Mouse (Mus musculus) MEL (cell line): ENCODE results near the gene Jarid2. TPM values are rescaled to one million over a fixed set of nuclear protein-coding genes. Genes with fewer than 3 reads are reported as not detected.
A peak's percentile ranks its signal among the peaks of the same experiment; 100 is the strongest.

Experiments
- DNase-seq: peaks from one replicate; pipeline ENCODE4 v3.0.0; 2011; ENCODE audit warnings: low read depth, low spot score
- H3K27ac ChIP-seq: 2 replicates; pipeline ENCODE4 v1.5.1; 2012; ENCODE audit warnings: low read depth, mild to moderate bottlenecking, control low read depth, low read length, moderate library complexity; ENCODE audit not compliant: control insufficient read depth
- H3K27me3 ChIP-seq, 2 experiments: fragments of 150-350 bp in 1 of 2; sonication (generic) in 1 of 2; 2 replicates each; pipeline ENCODE4 v1.6.1; 2012; ENCODE audit warnings: low read length in 2 of 2, mild to moderate bottlenecking in 2 of 2, improper control_type of control experiment in 1 of 2, moderate library complexity in 1 of 2; ENCODE audit not compliant: insufficient read depth in 2 of 2, control insufficient read depth in 1 of 2
- H3K36me3 ChIP-seq, 2 experiments: 2 replicates each; pipeline ENCODE4 v1.6.1; 2012 to 2014; ENCODE audit warnings: low read length in 2 of 2, improper control_type of control experiment in 1 of 2, inconsistent platforms in 1 of 2, mild to moderate bottlenecking in 1 of 2; ENCODE audit not compliant: insufficient read depth in 2 of 2, control insufficient read depth in 1 of 2
- H3K4me1 ChIP-seq, 2 experiments: fragments of 150-350 bp in 1 of 2; sonication (generic) in 1 of 2; 2 replicates each; pipeline ENCODE4 v1.6.1; 2012; ENCODE audit warnings: low read length in 2 of 2, improper control_type of control experiment in 1 of 2, mild to moderate bottlenecking in 1 of 2; ENCODE audit not compliant: insufficient read depth in 2 of 2, control insufficient read depth in 1 of 2
- H3K4me3 ChIP-seq, 2 experiments: fragments of 150-350 bp in 1 of 2; sonication (generic) in 1 of 2; 2 replicates each; pipeline ENCODE4 v1.5.1; 2012; ENCODE audit warnings: low read depth in 2 of 2, low read length in 2 of 2, mild to moderate bottlenecking in 2 of 2, moderate library complexity in 2 of 2, control low read depth in 1 of 2, improper control_type of control experiment in 1 of 2; ENCODE audit not compliant: control insufficient read depth in 1 of 2, insufficient read depth in 1 of 2
- H3K79me2 ChIP-seq: 2 replicates; pipeline ENCODE4 v1.6.1; 2012; ENCODE audit warnings: mild to moderate bottlenecking, low read length, moderate library complexity; ENCODE audit not compliant: control insufficient read depth, poor library complexity, insufficient read depth
- H3K9ac ChIP-seq: 2 replicates; pipeline ENCODE4 v1.6.1; 2012; ENCODE audit warnings: low read depth, mild to moderate bottlenecking, control low read depth, low read length, moderate library complexity; ENCODE audit not compliant: control insufficient read depth, poor library complexity, severe bottlenecking
- H3K9me3 ChIP-seq: fragments of 150-350 bp; sonication (generic); replicated peaks from 2 replicates; pipeline ENCODE4 v1.6.1; 2012; ENCODE audit warnings: mild to moderate bottlenecking, low read length, improper control_type of control experiment, moderate library complexity; ENCODE audit not compliant: insufficient read depth
- BHLHE40 ChIP-seq: IDR thresholded peaks from 2 replicates; pipeline ENCODE4 v1.6.1; 2012; ENCODE audit warnings: low read depth, mild to moderate bottlenecking, inconsistent platforms, low read length, improper control_type of control experiment, borderline replicate concordance
- CTCF ChIP-seq, 3 experiments: IDR thresholded peaks in 2 of 3; conservative IDR thresholded peaks in 1 of 3; 2 replicates each; pipeline ENCODE4 v1.5.1; 2011 to 2012; ENCODE audit warnings: low read length in 3 of 3, low read depth in 2 of 3, mild to moderate bottlenecking in 2 of 3, improper control_type of control experiment in 1 of 3, inconsistent platforms in 1 of 3, mixed read lengths in 1 of 3, moderate library complexity in 1 of 3; ENCODE audit not compliant: control insufficient read depth in 1 of 3, insufficient read depth in 1 of 3, poor library complexity in 1 of 3, severe bottlenecking in 1 of 3
- ELF1 ChIP-seq: IDR thresholded peaks from 2 replicates; pipeline ENCODE4 v1.6.1; 2014; ENCODE audit warnings: low read depth, mild to moderate bottlenecking, inconsistent platforms, low read length, improper control_type of control experiment, moderate library complexity
- ETS1 ChIP-seq: IDR thresholded peaks from 2 replicates; pipeline ENCODE4 v1.6.1; 2012; ENCODE audit warnings: low read depth, mild to moderate bottlenecking, inconsistent platforms, low read length, improper control_type of control experiment, moderate library complexity
- GABPA ChIP-seq: IDR thresholded peaks from 2 replicates; pipeline ENCODE4 v1.6.1; 2012; ENCODE audit warnings: low read depth, mild to moderate bottlenecking, inconsistent platforms, low read length, improper control_type of control experiment, moderate library complexity
- HCFC1 ChIP-seq: IDR thresholded peaks from 2 replicates; pipeline ENCODE4 v1.6.1; 2012; ENCODE audit warnings: low read depth, mild to moderate bottlenecking, inconsistent platforms, low read length, improper control_type of control experiment, moderate library complexity
- MAZ ChIP-seq: IDR thresholded peaks from 2 replicates; pipeline ENCODE4 v1.6.1; 2012; ENCODE audit warnings: low read depth, mild to moderate bottlenecking, inconsistent platforms, low read length, improper control_type of control experiment
- MXI1 ChIP-seq: IDR thresholded peaks from 2 replicates; pipeline ENCODE4 v1.6.1; 2011; ENCODE audit warnings: mild to moderate bottlenecking, low read depth, low read length, improper control_type of control experiment
- NELFE ChIP-seq: IDR thresholded peaks from 2 replicates; pipeline ENCODE4 v1.6.1; 2011; ENCODE audit warnings: low read depth, low read length, improper control_type of control experiment
- POLR2A ChIP-seq, 2 experiments: IDR thresholded peaks; 2 replicates each; pipeline ENCODE4 v1.6.1; 2011 to 2012; ENCODE audit warnings: low read length in 2 of 2, mild to moderate bottlenecking in 2 of 2, control low read depth in 1 of 2, improper control_type of control experiment in 1 of 2, low read depth in 1 of 2, moderate library complexity in 1 of 2; ENCODE audit not compliant: control insufficient read depth in 1 of 2, insufficient read depth in 1 of 2, poor library complexity in 1 of 2
- SIN3A ChIP-seq: IDR thresholded peaks from 2 replicates; pipeline ENCODE4 v1.6.1; 2012; ENCODE audit warnings: low read length, improper control_type of control experiment, inconsistent platforms
- TBP ChIP-seq: IDR thresholded peaks from 2 replicates; pipeline ENCODE4 v1.8.0; 2011; ENCODE audit warnings: low read depth, low read length, improper control_type of control experiment
- UBTF ChIP-seq: IDR thresholded peaks from 2 replicates; pipeline ENCODE4 v1.6.1; 2012; ENCODE audit warnings: low read depth, mild to moderate bottlenecking, inconsistent platforms, low read length, improper control_type of control experiment, moderate library complexity, borderline replicate concordance; ENCODE audit not compliant: insufficient read depth
- ZNF384 ChIP-seq: IDR thresholded peaks from 2 replicates; pipeline ENCODE4 v1.6.1; 2012; ENCODE audit warnings: low read depth, mild to moderate bottlenecking, inconsistent platforms, low read length, improper control_type of control experiment
- polyA plus RNA-seq, 2 experiments: library from polyadenylated mRNA; stranded (reverse) in 1 of 2; unstranded in 1 of 2; fragments of >175 nt in 1 of 2; fragments of >200 nt in 1 of 2; gene quantifications; 2 replicates each; pipeline versions ENCODE4 v1.2.1 to v1.2.4; 2012; ENCODE audit warnings: low replicate concordance in 2 of 2, low read depth in 1 of 2; ENCODE audit not compliant: insufficient read length in 2 of 2, insufficient read depth in 1 of 2, missing spikeins in 1 of 2
- total RNA-seq: library from RNA; depleted of rRNA; stranded (reverse); fragments of 300-350 nt; gene quantifications from 2 replicates; pipeline ENCODE4 v1.2.3, GENCODE M21; 2012

Jarid2 gene
- total and polyA plus RNA-seq, 3 experiments, result 5.4 to 76.5 (median 21.2) TPM

DNA sequence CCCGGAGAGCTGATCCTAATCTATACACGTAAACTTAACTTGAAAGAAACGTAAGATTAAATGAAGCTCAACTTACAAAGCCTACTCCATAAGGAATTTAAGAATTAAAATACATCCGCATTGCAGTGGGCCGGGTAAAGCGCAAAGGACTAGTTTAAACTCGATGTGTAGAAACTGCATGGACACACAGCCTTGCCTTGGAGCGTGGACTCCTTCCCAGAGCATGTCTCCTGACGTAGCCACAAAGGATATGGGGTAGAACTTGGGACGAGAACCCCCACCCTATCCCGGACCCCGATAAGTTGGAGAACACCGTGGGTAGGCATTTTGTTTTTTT, 3.7 kb downstream of the Jarid2 start:
- Histone ChIP-seq H3K4me3 (peak overlapping the region; percentile 90 to 91), H3K9me3 (no peaks in the 10 kb centered on the region), H3K27ac (peak overlapping the region; percentile 58), H3K79me2 (peaks cover 32% of the 10 kb centered on the region), H3K27me3 (no peaks in the 10 kb centered on the region), H3K36me3 (peaks cover 0 to 11% of the 10 kb centered on the region in 2 experiments; a peak in 2 of 4 replicates), H3K9ac (peak overlapping the region; percentile 96), H3K4me1 (peaks cover 3 to 7% of the 10 kb centered on the region in 2 experiments; a peak in 2 of 4 replicates)
- peak; percentile 65 for DNase-seq
- no peak for TF ChIP-seq ZNF384
- peak; percentile 55; the same call in 1 of the 2 replicates for TF ChIP-seq SIN3A
- peak; percentile 51 for TF ChIP-seq HCFC1
- TF ChIP-seq ETS1, result no peak
- no peak for TF ChIP-seq TBP

DNA sequence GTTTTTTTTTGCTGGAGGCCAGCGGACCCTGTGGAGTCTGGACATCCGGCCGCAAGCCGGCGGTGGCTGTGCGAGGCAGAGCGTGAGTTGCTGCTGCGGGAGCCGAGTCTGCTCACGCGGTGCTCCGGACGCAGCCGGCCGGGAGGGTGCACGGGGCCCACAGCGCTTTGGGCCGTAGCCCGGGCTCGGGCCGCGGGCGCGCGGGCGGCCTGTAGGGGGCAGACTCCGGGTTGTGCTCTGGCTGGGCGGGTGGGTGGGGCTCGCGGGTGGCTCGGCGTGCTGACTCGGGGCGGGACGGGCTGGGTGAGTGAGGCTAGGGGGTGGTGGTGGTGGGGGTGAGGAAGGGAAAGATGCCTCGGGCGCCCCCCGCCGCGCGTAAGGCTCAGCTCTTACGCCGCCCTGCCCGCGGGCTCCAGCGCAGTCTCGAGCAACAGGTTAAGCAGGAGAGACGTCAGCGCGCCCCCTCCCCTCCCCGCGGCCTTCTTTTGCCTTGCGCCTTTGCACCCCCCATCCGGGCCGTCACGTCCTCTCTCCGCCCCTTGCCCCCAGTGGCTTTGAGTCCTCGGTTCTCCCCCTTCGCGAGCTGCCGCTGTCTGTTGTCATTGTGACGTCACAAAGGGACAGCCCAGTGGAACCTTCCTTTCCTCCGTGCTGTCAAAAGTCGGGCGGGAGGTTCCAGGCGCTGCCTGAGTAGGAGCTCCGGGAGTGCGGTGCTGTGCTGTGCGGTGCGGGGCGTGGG, 4.3 kb downstream of the Jarid2 start:
- Histone ChIP-seq H3K4me1 (peaks cover 3 to 7% of the 10 kb centered on the region in 2 experiments; a peak in 2 of 4 replicates), H3K9me3 (no peaks in the 10 kb centered on the region), H3K9ac (peak overlapping the region; percentile 96), H3K27ac (peak overlapping the region; percentile 58), H3K4me3 (peak overlapping the region; percentile 90 to 91), H3K79me2 (peaks cover 33% of the 10 kb centered on the region), H3K36me3 (peaks cover 0 to 11% of the 10 kb centered on the region in 2 experiments; a peak in 2 of 4 replicates), H3K27me3 (no peaks in the 10 kb centered on the region)
- TF ChIP-seq SIN3A (peak; percentile 86), ETS1 (peak; percentile 41; the same call in 1 of the 2 replicates), ELF1 (no peak), POLR2A (IDR thresholded peaks at IDR 0.05; ENCODE audit: control insufficient read depth in 1 of 2, insufficient read depth in 1 of 2, low read depth in 1 of 2, low read length in 2 of 2, poor library complexity in 1 of 2) (0 out of 4 replicates have a peak, but pooled peaks of 1 of the 2 experiments have one; percentile 29), CTCF (IDR thresholded peaks at IDR 0.05 in 2 of 3, conservative IDR thresholded peaks at IDR 0.05 in 1 of 3; ENCODE audit: control insufficient read depth in 1 of 3, insufficient read depth in 1 of 3, low read depth in 2 of 3, low read length in 3 of 3, poor library complexity in 1 of 3, severe bottlenecking in 1 of 3) (peak in 2 of 3 experiments; percentile 46 to 80; a peak in 5 of 6 replicates), UBTF (peak; percentile 65; the same call in 1 of the 2 replicates), MXI1 (peak; percentile 65), MAZ (peak; percentile 76; the same call in 1 of the 2 replicates), BHLHE40 (no peak), NELFE (0 out of 2 replicates have a peak, but pooled peaks have one; percentile 13), GABPA (no peak)
- DNase-seq, result peak; percentile 91
